Mouse (Mus musculus) cerebellum, postnatal 4 days (tissue): ENCODE measurements at regions not wholly inside any gene's neighbourhood (a gene's known extent, or its start where the extent isn't known, plus 50 kb on each side); places are given as distances from the start of the nearest gene placed in this dataset.
"Not testable (repeated sequence)": the region's sequence is repeated elsewhere in the genome, so short reads cannot be mapped to it uniquely, and the experiment has no call there.

Source experiments
- DNase-seq, 2 experiments: peaks; one replicate each; pipeline ENCODE4 v3.0.0; 2022; ENCODE audit warnings: low spot score in 2 of 2, mixed read lengths in 1 of 2

- DNase-seq = no peak
These were observed 157.8 kb upstream of the Mpdz start for GRCm38 (mm10) chr4:81600396-81600795.

GRCm38 (mm10) chr4:81597390-81597789 lies 154.8 kb upstream of the Mpdz start:
- no peak for DNase-seq

- not testable (repeated sequence) for DNase-seq
These were observed 150.8 kb upstream of the Mpdz start for GRCm38 (mm10) chr4:81593431-81593830.

GRCm38 (mm10) chr4:81582546-81582945 lies 139.9 kb upstream of the Mpdz start:
- no peak for DNase-seq

GRCm38 (mm10) chr4:81580553-81580952 lies 137.9 kb upstream of the Mpdz start:
- peak in 1 of 2 experiments; percentile 73 for DNase-seq

GRCm38 (mm10) chr4:81579389-81580110 lies 136.9 kb upstream of the Mpdz start:
- DNase-seq = no peak

- no peak for DNase-seq
These were observed 136.4 kb upstream of the Mpdz start for GRCm38 (mm10) chr4:81578981-81579380.

- DNase-seq = peak in 1 of 2 experiments; percentile 66
These were observed 131.2 kb upstream of the Mpdz start for GRCm38 (mm10) chr4:81573771-81574170.

- no peak for DNase-seq
These were observed 128.1 kb upstream of the Mpdz start for GRCm38 (mm10) chr4:81570736-81571135.

- no peak for DNase-seq
These were observed 126.9 kb upstream of the Mpdz start for GRCm38 (mm10) chr4:81569531-81569930.

GRCm38 (mm10) chr4:81568404-81568803 lies 125.8 kb upstream of the Mpdz start:
- no peak for DNase-seq

GRCm38 (mm10) chr4:81567928-81568327 lies 125.3 kb upstream of the Mpdz start:
- DNase-seq = peak; percentile 54 to 85

- DNase-seq = no peak
These were observed 123.9 kb upstream of the Mpdz start for GRCm38 (mm10) chr4:81566526-81566925.

- DNase-seq = no peak
These were observed 123.1 kb upstream of the Mpdz start for GRCm38 (mm10) chr4:81565422-81566395.

GRCm38 (mm10) chr4:81564446-81564845 lies 121.8 kb upstream of the Mpdz start:
- no peak for DNase-seq

GRCm38 (mm10) chr4:81563574-81563973 lies 121.0 kb upstream of the Mpdz start:
- DNase-seq = no peak

- no peak for DNase-seq
These were observed 118.8 kb upstream of the Mpdz start for GRCm38 (mm10) chr4:81561453-81561852.

- no peak for DNase-seq
These were observed 108.2 kb upstream of the Mpdz start for GRCm38 (mm10) chr4:81550816-81551215.

- DNase-seq = no peak
These were observed 107.6 kb upstream of the Mpdz start for GRCm38 (mm10) chr4:81550256-81550655.

GRCm38 (mm10) chr4:81540496-81540895 lies 97.9 kb upstream of the Mpdz start:
- DNase-seq = no peak

- no peak for DNase-seq
These were observed 96.9 kb upstream of the Mpdz start for GRCm38 (mm10) chr4:81539551-81539950.

- no peak for DNase-seq
These were observed 94.2 kb upstream of the Mpdz start for GRCm38 (mm10) chr4:81536795-81537194.

- DNase-seq = no peak
These were observed 87.9 kb upstream of the Mpdz start for GRCm38 (mm10) chr4:81530546-81530945.
